Mouse (Mus musculus): ENCODE results near the gene Gdf15. TPM values are rescaled to one million over a fixed set of nuclear protein-coding genes. Genes with fewer than 3 reads are reported as not detected.

The Gdf15 gene
- 5.7 and 5.9 TPM in 2 replicates for polyA plus RNA-seq (2012; rRNA removed)

GRCm38 (mm10) chr8:70632346-70632892 is at the start of gene Gdf15:
Gene Gdf15 (minus strand): TSS chr8:70632456.

GRCm38 (mm10) chr8:70673079-70673856 is 41.0 kb upstream of the Gdf15 start, which contains the start of gene Lsm4:
Gene Lsm4 (plus strand): TSS chr8:70673248.

GRCm38 (mm10) chr8:70660273-70660725 is 28.0 kb upstream of the Gdf15 start, which contains the start of gene Pgpep1:
Gene Pgpep1 (minus strand): TSS chr8:70660388.

GRCm38 (mm10) chr8:70615894-70616293 is 16.4 kb downstream of the Gdf15 start, which contains the start of gene Lrrc25:
Gene Lrrc25 (plus strand): TSS chr8:70616155.

GRCm38 (mm10) chr8:70608749-70609367 is 23.4 kb downstream of the Gdf15 start, which contains the start of gene Ssbp4:
Gene Ssbp4 (minus strand): TSS chr8:70608872.

GRCm38 (mm10) chr8:70593961-70594609 is 38.2 kb downstream of the Gdf15 start, which contains the start of gene Isyna1:
Gene Isyna1 (plus strand): TSS chr8:70594373.

Other genes with a start within 250 kb of the Gdf15 start
- 3.4 and 4.1 TPM in 2 replicates for gene Crtc1, start 192.9 kb downstream of the Gdf15 start, polyA plus RNA-seq (2012; rRNA removed)
- gene Klhl26, start 155.5 kb downstream of the Gdf15 start, polyA plus RNA-seq (2012; rRNA removed) = 5.5 and 6.0 TPM in 2 replicates
- 0.01 and 0.07 TPM in 2 replicates for gene Tmem59l, start 145.1 kb downstream of the Gdf15 start, polyA plus RNA-seq (2012; rRNA removed)
- gene Crlf1, start 139.3 kb downstream of the Gdf15 start, polyA plus RNA-seq (2012; rRNA removed) = 1.6 and 2.2 TPM in 2 replicates
- gene Rex1bd, start 125.7 kb downstream of the Gdf15 start, polyA plus RNA-seq (2012; rRNA removed) = 51.3 and 56.0 TPM in 2 replicates
- 769 and 923 TPM in 2 replicates for gene Uba52, start 121.7 kb downstream of the Gdf15 start, polyA plus RNA-seq (2012; rRNA removed)
- 133 and 144 TPM in 2 replicates for gene Fkbp8, start 104.7 kb downstream of the Gdf15 start, polyA plus RNA-seq (2012; rRNA removed)
- 24.3 and 30.5 TPM in 2 replicates for gene Kxd1, start 104.5 kb downstream of the Gdf15 start, polyA plus RNA-seq (2012; rRNA removed)
- 8.4 and 8.6 TPM in 2 replicates for gene Ell, start 93.0 kb downstream of the Gdf15 start, polyA plus RNA-seq (2012; rRNA removed)
- gene Isyna1, start 38.1 kb downstream of the Gdf15 start, polyA plus RNA-seq (2012; rRNA removed) = 53.0 and 63.5 TPM in 2 replicates
- 34.5 and 34.9 TPM in 2 replicates for gene Ssbp4, start 23.6 kb downstream of the Gdf15 start, polyA plus RNA-seq (2012; rRNA removed)
- gene Lrrc25, start 16.3 kb downstream of the Gdf15 start, polyA plus RNA-seq (2012; rRNA removed) = 3.7 and 5.1 TPM in 2 replicates
- gene Pgpep1, start 27.9 kb upstream of the Gdf15 start, polyA plus RNA-seq (2012; rRNA removed) = 7.8 and 8.5 TPM in 2 replicates
- 130 and 135 TPM in 2 replicates for gene Lsm4, start 40.8 kb upstream of the Gdf15 start, polyA plus RNA-seq (2012; rRNA removed)
- gene Jund, start 66.5 kb upstream of the Gdf15 start, polyA plus RNA-seq (2012; rRNA removed) = 26.4 and 29.1 TPM in 2 replicates
- gene Iqcn, start 71.0 kb upstream of the Gdf15 start, polyA plus RNA-seq (2012; rRNA removed) = not detected in 2 replicates
- 0.08 TPM in 1 of 2 replicates, not detected in the other for gene Gm3336, start 86.1 kb upstream of the Gdf15 start, polyA plus RNA-seq (2012; rRNA removed)
- gene Pde4c, start 91.3 kb upstream of the Gdf15 start, polyA plus RNA-seq (2012; rRNA removed) = 1.2 and 1.6 TPM in 2 replicates
- gene Rab3a, start 122.2 kb upstream of the Gdf15 start, polyA plus RNA-seq (2012; rRNA removed) = 2.3 and 2.5 TPM in 2 replicates
- 21.1 and 28.0 TPM in 2 replicates for gene Mpv17l2, start 128.5 kb upstream of the Gdf15 start, polyA plus RNA-seq (2012; rRNA removed)
- gene Pik3r2, start 144.3 kb upstream of the Gdf15 start, polyA plus RNA-seq (2012; rRNA removed) = 16.7 and 18.5 TPM in 2 replicates
- gene Mast3, start 172.6 kb upstream of the Gdf15 start, polyA plus RNA-seq (2012; rRNA removed) = 9.1 and 12.1 TPM in 2 replicates
- gene Il12rb1, start 176.0 kb upstream of the Gdf15 start, polyA plus RNA-seq (2012; rRNA removed) = 0.10 and 0.17 TPM in 2 replicates
- gene Arrdc2, start 207.3 kb upstream of the Gdf15 start, polyA plus RNA-seq (2012; rRNA removed) = 32.1 and 35.4 TPM in 2 replicates
- 0.21 and 0.31 TPM in 2 replicates for gene Kcnn1, start 230.8 kb upstream of the Gdf15 start, polyA plus RNA-seq (2012; rRNA removed)
- 35.9 and 39.9 TPM in 2 replicates for gene Ccdc124, start 241.5 kb upstream of the Gdf15 start, polyA plus RNA-seq (2012; rRNA removed)

Data from liver, embryonic 14 days (tissue).